Mouse (Mus musculus): ENCODE measurements around the gene Clec12a.

- TF ChIP-seq CTCF (IDR thresholded peaks at IDR 0.05; ENCODE audit: extremely low read depth, insufficient read depth, insufficient read length, insufficient replicate concordance) (no peak), POLR2A (IDR thresholded peaks at IDR 0.05; ENCODE audit: low read depth, low read length) (no peak)
Measured at GRCm38 (mm10) chr6:129381736-129382135, 39.2 kb downstream of the Clec12a start.
